Mouse (Mus musculus): ENCODE results near the gene Clic4.
"Not testable (repeated sequence)": the region's sequence is repeated elsewhere in the genome, so short reads cannot be mapped to it uniquely, and the experiment has no call there.

The Clic4 gene

DNA sequence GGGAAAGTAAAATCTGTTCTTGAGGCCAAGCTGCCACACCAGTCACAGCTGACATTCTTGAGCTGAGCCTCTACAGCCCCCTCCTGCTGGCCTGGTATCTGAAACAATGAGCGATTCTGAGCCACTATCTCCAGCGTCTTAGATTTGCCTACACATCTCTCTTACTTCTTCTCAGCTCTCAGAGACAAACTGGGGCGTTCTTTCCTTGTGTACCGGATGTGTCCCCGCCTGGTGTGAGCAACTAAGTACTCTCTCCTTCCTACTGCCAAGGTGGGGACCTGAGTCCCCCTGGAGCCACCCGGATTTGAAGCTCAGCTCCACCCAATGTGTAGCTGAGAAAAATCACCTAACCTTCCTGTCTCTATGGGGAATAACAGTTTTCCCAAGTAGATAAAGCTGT is 19.2 kb upstream of the Clic4 start:
- no peak for DNase-seq (ENCODE audit: low spot score)

DNA sequence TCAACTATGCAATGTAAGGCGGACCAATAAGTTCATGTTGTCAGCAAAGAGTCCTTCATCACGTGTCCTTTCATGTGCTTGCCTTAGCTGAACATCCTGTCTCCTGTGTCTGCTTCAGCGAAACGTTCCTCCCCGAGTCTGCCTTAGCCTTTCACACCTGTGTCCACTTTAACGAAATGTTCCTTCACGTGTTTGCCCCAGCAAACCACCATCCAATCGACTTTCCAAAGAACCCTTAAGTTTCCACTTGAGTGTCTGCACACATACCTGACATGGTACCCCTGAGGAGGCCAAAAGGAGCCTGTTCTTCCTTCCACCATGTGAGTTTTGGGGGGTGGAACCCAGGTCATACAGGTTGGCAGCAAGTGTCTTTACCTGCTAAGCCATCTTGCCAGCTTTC is 18.6 kb upstream of the Clic4 start:
- no peak for DNase-seq (ENCODE audit: low spot score)

DNA sequence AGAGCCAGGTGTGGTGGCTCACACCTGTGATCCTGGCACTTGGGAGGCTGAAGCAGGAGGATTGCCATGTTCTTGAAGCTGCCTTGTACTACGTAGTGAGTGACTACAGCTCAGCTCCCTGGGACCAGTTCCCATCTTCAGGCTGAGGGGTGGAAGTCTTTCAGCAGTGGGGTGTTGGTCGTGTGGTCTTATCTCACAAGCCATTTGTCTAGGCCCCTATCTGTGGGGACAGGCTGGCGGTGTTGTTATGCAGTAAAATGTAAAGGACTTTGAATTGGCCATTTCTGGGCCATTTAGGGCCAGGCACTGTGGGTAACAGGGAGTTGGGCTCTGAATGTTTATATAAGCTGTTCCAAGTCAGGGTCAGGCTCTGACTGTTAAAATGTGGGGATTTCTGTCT is 15.4 kb upstream of the Clic4 start:
- no peak for DNase-seq (ENCODE audit: low spot score)

DNA sequence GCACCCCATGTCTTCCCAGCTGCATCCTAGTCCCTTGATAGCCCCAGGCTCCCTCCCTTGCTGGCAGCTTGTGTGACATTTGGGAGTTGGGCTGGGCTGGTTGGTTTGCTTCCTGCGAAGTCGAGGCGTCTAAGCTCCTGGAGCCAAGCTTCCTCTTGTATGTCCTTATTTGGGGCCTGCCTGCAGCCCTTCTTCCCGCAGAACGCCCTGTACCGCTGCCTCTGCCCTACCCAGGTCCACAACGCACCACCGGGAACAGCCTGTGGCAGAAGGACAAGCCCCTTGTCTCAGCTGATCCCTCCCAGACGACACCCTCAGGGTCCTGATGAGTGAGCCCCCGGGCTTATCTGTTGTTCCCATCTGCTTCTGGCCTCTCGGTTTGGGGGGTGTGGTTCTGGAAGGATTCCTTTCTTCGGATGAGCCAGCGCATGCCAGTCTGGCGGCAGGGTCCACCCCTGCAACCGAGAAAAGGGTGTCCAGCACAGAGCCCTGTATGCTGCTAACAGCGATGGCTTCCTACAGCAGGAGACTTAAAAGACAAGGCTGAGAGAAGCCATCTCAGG is 14.3 kb upstream of the Clic4 start:
- DNase-seq (ENCODE audit: low spot score), result peak; percentile 50

DNA sequence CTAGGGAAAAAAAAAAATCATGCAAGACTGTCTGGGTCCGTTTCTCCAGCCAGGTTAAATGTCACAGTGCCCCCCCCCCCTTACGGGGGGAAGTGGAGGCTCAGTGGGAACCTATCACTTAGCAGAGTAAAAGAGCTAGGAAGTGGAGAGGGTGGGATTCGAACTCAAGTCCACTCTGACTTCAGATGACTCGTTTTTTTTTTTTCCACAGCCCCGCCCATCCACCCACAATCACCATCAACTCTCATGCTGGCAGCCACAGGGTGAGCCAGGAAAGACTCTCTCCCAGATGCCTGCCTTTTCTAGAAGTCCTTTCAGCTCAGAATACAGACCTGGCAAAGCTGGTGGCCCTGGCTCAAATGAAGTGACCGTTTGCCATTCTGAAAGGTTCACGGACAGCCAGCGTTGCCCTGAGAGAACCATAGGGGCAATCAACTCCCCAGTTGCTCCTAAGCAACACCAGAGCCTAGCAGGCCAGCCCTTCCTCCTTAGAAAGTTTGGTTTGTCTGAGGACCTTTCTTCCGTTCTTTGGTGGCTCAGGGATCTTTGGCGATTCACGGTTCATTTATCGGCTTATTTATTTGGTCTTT is 13.5 kb upstream of the Clic4 start:
- no peak for DNase-seq (ENCODE audit: low spot score)

DNA sequence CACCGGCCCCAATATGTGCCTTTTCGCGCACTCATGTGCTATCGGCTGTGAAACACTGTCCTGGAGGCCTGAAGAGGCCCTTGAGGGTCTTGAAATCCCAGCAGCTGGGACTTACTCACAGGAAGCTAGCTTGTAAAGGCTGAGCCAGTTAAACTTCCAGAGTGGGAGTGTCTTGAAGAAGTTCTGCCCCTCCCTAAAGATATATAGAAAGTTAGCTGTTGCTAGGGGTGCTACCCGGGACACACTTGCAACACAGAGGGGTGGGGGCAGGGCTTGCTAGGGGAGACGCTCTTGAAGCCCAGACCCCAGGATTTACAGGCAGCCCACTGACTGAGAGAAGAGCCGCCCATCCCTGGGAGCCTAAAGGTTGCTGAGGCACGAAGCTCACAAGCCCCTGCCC is 12.8 kb upstream of the Clic4 start:
- no peak for DNase-seq (ENCODE audit: low spot score)

DNA sequence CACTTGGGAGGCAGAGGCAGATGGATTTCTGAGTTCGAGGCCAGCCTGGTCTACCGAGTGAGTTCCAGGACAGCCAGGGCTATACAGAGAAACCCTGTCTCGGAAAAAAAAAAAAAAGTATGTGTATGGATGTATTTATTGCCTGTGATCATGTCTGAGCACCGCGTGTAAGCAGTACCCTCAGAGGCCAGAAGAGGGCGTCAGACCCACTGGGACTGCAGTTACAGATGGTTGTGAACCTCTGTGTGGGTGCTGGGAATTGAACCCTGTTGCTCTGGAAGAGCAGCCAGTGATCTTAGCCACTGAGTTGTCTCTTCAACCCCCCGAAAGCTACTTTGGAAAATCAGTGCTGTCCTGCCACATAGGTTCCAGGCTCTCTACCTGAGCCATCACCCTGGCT is 11.3 kb upstream of the Clic4 start:
- no peak for DNase-seq (ENCODE audit: low spot score)

DNA sequence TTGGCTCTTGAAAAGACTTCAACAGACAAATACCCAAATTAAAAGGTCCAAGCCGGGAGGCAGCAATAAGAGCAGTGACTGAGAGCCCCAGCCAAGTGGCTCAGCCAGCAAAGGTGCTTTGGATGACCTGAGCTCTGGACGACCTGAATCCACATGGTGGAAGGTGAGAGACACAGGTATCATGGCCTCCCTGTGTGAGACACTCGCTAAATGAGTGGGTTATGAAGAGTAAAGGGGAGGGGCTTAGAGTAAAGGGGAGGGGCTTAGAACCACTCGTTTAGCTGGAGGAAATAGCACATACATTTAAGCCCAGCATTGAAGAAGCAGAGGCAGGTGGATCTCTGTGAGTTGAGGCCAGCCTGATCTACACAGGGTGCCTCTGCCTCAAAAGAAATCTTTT is 10.8 kb upstream of the Clic4 start:
- no peak for DNase-seq (ENCODE audit: low spot score)

DNA sequence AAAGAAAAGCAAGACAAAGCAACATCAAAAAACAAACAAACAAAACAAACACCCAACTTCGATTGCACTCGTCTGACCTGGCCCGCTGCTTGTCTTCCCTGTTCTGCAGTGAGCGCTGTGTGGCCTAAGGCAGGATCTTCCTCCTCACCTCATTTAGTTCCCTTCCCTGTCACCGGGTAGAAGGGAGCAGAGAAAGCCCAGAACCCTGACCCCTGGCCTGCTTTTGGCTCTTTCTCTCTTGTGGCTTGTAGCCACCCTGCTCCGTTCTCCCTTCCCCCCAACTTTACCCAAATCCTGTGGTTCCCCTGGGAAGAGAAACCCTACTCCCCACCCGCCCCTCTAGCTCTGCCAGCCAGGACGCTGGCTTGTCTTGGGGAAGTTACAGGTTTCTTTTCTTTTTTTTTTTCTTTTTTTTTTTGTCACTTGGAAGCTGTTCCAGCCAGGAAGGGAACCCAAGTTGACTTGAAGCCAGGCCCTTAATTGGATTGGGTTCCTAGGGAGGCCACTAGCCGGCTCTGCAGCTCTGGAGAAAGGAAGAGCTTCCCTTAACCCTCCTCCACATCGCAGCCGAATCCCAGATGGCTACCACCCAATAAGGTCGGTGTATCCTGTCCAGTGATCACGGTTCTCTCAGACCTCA is 10.2 kb upstream of the Clic4 start:
- DNase-seq (ENCODE audit: low spot score), result no peak

DNA sequence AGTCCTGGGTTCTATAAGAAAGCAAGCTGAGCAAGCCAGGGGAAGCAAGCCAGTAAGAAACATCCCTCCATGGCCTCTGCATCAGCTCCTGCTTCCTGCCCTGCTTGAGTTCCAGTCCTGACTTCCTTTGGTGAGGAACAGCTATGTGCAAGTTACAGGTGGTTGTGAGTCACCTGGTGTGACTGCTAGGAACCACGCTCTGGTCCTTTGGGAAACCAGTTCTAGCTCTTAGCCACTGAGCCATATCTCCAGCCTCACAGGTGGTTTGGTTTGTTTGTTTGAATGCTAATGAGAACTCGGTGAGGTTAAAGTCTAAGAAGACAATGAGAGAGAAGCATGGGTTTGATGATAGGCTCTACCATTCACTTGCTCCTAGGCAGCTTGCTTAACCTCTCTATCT is 7.4 kb upstream of the Clic4 start:
- not testable (repeated sequence) for DNase-seq (ENCODE audit: low spot score)

DNA sequence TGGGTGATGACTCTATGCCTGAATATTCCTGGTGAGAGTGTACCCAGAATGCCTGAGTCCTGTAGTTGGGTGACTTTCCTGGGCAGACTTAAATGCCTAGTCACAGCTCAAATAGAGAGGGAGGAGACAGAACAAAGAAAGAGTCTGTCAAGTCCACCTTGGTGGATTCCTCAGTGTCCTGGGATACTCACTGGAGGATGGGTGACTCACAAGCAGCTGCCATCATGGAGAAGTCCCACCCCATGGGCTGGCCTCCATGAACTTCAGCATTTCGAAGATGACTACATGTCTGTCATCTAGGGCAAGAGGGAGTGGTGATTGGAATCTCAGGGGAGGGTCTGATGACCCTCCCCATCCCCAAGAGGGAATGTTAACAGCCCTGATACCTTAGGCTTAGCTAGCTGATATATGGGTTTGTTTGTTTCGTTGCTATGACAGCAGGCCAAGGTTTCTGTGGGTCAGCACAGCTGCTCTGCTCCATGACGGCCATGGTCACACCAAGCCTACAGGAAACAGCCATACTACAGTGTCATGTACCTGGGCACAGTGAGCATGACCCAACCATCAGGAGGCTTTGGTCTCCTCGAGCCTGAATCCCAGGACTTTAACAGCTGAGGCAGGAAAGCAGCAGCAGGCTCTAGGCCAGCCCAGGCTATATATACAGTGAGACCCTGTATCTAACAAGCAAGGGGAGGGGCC is 4.2 kb upstream of the Clic4 start:
- DNase-seq (ENCODE audit: low spot score), result no peak

DNA sequence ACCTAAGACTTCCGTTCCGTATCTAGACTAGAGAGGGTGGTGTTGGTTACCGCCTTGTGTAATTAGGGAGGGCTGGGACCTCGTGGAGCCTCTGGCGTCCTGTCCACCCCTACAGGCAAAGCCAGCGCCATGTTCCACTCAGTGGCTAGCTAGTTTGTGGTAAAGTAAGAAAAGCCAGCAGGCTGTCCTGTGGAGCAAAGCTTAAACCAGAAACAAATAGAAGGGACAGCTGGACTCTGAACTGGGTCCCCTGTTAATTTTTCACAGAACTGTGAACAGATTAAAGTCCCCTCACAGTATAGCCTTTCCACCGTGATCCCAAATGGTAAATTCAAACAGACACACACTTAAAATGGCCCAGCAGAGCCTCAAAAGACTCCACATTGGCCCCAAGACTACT is 2.1 kb upstream of the Clic4 start:
- no peak for DNase-seq (ENCODE audit: low spot score)

DNA sequence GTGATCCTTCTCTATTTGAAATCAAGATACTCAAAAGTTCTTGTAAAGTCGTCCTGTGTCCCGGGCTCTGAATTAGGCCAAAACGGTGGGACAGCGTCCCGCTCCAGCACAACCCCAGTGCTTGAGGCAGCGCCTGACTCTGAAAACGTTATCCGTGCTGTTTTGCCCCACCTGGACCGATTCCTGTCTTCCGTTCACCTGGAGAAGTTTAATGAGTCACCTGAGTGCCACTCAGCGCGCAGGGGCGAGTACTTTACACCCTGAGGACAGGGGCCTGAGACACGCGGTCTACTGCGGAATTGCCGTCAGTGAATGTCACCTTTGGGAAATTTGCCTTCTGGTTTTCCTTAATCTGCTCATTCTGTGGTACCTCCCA is 681 bp upstream of the Clic4 start:
- no peak for DNase-seq (ENCODE audit: low spot score)

DNA sequence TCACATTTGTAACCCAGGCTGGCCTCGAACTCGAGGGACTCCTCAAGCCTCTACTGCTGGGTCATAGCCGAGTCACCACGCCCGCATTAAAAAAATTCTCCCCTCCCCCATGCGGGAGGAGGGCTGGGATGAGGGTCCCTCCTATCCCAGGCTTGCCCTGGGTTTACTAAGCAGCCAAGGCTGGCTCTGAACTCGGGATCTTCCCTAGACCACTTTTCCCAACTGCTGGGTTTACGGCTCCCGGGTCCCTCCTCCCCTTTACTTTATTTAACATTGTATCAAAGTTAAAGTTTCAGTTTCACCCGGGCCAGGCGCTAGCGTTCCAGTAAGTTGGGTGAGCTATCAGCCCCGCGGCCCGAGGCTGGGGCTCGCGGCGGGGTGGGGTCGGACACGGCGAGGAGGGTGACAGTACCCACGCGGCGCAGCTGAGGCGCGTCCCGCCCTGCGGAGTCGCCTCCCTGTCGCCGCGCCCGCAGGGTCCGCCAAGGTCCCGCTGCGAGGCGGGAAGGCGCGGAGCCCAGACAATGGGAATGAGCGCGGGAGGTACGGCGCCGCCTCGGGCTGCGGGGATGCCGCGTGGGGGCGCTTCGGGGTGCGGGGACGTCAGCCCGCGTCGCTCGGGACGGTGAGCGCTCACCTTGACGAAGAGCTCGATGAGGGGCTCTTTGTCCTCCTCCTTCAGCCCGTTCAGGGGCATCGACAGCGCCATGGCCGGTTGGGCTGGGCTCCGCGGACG is 565 bp downstream of the Clic4 start:
- peak; percentile 83 for DNase-seq (ENCODE audit: low spot score)

DNA sequence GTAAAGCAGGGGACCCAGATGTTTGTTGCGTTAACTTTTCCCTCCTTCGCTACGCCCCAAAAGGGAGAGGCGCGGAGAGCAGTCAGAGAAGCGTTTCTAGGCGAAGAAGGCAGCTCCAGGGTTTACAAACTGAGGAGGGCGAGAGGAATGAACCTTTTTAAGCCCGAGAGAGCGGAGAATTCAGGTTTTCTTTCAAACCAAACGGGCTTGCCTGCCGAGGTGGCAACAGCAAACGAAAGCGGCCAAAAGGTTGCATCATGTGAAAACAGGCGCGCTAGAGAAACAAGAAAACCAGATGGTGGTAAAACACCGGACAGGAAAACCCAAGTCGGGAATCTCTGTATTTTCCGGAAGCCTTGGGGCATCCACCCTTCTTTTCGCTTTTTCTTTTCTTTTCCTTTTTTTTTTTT is 1.2 kb downstream of the Clic4 start:
- DNase-seq (ENCODE audit: low spot score), result no peak

DNA sequence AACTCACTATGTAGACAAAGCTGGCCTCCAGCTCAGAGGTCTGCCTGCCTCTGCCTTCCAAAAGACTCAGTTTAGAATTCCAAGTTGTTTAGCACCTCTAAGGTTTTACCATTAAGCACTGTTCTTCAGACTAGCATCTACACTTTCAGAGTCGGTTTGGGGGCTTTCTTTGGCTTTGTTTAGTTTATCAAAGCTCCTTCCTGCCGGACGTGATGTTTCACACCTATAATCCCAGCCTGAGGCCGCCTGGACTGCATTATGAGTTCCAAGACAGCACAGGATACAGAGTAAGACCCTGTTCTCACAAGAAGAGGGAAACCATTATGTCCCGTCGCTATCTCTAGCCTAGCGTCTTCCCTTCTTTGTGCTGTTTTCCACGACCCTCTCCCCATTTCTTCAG is 2.1 kb downstream of the Clic4 start:
- DNase-seq (ENCODE audit: low spot score), result no peak

DNA sequence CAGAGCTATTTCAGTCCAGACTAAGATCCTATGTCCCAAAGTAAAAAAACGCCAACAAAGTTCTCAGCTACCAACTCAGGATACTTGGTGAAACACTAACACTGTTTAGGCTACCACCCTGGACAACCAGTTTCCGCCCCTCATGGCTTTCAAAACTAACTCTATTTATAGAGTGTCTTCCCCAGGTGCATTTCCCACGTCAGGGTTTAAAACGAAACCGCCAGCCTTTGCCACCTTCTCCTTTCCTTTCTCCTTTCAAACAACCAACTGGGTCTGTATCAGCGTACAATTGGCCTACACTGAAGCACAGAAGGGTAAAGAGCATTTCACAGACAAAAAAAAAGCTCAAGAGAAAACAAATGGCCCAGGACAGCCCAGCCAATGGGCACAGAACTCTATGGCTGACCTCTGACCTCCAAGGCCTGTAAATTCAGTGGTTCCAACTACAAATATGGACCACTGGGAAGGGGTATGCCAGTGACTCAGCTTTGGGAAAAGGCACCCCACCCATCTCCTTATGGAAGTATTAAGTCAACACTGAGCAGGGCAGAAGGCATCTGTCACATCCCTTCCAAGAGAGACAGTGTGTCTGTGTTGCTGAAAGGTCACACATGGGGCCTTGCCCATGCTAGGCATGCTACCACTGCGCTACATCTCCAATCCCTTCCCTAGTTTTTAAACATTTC is 2.8 kb downstream of the Clic4 start:
- no peak for DNase-seq (ENCODE audit: low spot score)

DNA sequence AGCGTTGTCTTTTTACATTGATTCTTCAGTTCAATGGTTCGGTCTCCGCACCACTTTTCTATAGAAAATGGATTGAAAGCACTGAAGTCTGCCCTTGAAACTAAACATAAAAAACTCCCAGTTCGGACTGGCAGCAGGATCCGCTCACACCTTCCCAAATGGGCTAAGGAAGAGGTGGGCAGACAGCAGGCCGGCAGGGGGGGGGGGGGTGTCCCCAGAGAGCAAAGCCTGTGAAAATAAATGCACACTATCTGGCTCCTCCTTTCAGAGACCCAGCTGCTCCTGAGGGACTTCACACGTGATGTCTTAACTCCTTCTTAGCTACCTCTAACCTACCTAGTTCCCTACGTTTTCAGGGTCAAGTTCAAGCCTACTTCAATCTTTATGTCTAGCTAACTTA is 5.1 kb downstream of the Clic4 start:
- no peak for DNase-seq (ENCODE audit: low spot score)

DNA sequence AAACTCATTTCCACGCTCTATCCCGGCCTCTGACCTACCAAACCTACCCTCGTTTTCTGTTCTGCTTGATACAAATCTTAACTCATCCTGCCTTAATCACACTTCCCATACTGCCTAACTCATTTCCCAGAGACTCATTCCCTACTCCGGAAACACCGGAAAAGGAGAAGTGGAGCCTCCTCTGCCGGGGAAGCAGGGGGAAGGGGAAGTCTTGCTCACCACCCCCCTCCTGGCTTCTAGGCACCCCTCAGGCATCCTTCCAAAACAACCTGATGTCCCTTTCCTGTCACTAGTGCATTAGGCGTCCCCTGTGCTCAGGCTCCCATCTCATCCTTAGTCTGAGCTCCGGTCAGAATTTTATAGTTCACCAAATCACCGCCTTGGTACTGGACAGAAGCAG is 5.6 kb downstream of the Clic4 start:
- no peak for DNase-seq (ENCODE audit: low spot score)

DNA sequence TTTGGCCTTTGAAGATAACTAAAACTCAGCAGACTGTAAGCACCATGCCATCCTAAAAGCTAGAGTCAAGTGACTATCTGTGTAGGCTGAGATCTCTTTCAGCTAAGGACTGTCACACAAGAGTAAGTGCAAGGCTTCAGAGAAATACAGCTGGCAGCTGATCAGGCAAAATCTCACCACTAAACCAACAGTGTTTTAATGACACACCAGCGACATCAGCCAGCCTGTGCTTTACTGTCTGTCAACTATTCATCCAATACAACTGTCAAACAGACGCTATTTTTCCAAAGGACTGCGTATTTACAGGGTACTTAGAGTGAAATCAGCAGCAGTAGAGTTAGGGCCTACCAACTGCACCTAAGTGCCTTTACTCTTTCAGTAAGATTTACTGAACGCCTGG is 12.2 kb downstream of the Clic4 start:
- DNase-seq (ENCODE audit: low spot score), result no peak

DNA sequence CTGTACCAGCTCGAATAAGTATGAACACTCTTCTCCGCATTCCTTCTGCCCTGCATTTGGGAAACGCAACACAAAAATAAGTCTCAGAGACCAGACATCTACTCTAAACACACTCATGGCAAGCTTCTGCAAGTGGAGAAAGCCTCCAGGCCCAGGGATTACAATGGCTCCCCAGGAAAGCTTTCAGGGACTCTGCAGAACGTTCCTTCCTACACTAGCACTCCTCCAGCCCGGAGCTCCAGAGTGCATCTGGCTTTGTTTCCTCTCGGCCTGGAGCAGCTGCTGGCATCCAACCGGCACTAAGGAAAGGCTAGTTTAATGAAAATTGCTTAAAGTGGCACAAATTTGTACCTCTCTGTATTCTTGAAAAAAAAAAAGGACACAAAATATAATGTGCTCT is 14.1 kb downstream of the Clic4 start:
- DNase-seq (ENCODE audit: low spot score), result no peak

DNA sequence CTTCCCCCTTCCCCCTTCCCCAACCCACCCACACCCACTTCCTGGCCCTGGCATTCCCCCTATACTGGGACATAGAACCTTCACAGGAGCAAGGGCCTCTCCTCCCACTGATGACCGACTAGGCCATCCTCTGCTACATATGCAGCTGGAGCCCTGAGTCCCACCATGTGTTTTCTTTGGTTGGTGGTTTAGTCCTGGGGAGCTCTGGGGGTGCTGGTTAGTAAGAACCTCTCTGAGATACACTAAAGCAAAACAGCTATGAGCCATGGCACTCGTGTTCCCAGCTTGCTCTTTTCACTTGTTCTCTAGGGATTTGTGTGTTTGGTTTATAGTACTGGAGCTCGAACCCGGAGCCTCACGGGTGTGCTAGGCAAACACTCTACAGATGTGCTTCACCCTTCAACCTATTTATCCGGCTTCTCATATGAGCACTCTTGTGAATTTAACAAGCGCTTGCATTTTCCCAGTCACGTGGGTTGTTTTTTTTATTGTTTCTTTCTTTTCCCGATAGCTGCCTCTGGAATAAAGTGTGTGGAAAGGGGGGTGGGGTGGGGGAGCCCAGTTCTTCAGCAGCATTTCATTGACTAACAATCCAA is 14.6 kb downstream of the Clic4 start:
- no peak for DNase-seq (ENCODE audit: low spot score)
